Mouse (Mus musculus): ENCODE results near the gene Mcf2l.

DNA sequence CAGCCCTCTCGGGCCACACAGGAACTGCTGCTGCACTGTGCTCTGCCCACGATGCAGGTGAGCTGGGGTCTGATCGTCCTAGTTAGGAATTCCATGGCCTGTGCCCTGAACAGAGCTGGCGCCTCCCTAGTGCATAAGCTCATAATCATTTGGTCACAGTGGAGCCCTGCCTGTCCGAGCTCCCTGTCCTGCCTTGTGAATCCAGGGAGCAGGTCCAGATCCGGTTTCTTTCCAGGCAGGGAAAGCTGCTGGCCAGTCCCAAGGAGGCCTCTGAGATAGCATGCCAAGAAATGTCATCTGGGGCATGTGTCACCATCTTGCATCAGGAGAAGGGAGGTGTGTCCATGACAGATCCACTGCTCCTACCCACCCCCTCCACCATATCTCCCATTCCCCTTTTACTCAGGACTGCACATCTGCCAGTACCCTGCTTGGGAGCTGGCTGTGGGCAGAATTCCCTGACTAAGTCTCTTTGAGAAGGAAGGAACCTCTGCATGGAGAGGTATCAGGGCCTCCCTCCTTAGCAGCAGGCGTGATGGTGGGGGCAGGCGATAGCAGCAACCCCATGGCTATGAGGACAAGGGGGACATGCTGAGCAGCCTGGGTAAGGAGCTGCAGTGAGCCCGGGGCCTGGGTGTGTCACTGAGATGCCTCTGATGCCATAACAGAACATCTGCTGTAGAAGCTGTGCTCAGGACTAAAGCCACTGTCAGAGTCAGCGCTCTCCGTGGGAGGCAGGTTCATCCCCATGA is 21.4 kb downstream of the Mcf2l start:
- TF ChIP-seq CTCF (IDR thresholded peaks at IDR 0.05) = no peak
- TF ChIP-seq EP300 (IDR thresholded peaks at IDR 0.05; ENCODE audit: insufficient read depth, low read depth, low read length) = no peak
- TF ChIP-seq POLR2A (IDR thresholded peaks at IDR 0.05; ENCODE audit: insufficient read depth, low read depth, low read length) = no peak

Measured in heart, adult 2 months (tissue).